Mouse (Mus musculus) cerebellum, adult 11-12 months (tissue): ENCODE results near the gene 4933430I17Rik.
"Not testable (repeated sequence)": the region's sequence is repeated elsewhere in the genome, so short reads cannot be mapped to it uniquely, and the experiment has no call there.

Source experiments
- DNase-seq: peaks from one replicate; pipeline ENCODE4 v3.0.0; 2022

The 4933430I17Rik gene

GRCm38 (mm10) chr4:62557436-62557835 is 32.3 kb downstream of the 4933430I17Rik start:
- DNase-seq: no peak

GRCm38 (mm10) chr4:62559797-62560329 is 34.7 kb downstream of the 4933430I17Rik start, which contains the start of gene Rgs3:
Gene Rgs3, plus strand, starts transcription at chr4:62559847.
- DNase-seq: no peak

GRCm38 (mm10) chr4:62560963-62561629 is 35.9 kb downstream of the 4933430I17Rik start:
- peak; percentile 57 for DNase-seq

GRCm38 (mm10) chr4:62561630-62562001 is 36.4 kb downstream of the 4933430I17Rik start:
- no peak for DNase-seq

- DNase-seq: no peak
Observed at GRCm38 (mm10) chr4:62562006-62562405, 36.8 kb downstream of the 4933430I17Rik start.

- DNase-seq: no peak
Observed at GRCm38 (mm10) chr4:62566530-62566929, 41.4 kb downstream of the 4933430I17Rik start.

GRCm38 (mm10) chr4:62567696-62568095 is 42.5 kb downstream of the 4933430I17Rik start:
- peak; percentile 70 for DNase-seq

GRCm38 (mm10) chr4:62568359-62568758 is 43.2 kb downstream of the 4933430I17Rik start:
- DNase-seq: no peak

- no peak for DNase-seq
Observed at GRCm38 (mm10) chr4:62569603-62570002, 44.4 kb downstream of the 4933430I17Rik start.

- no peak for DNase-seq
Observed at GRCm38 (mm10) chr4:62570029-62570428, 44.9 kb downstream of the 4933430I17Rik start.

- peak; percentile 96 for DNase-seq
Observed at GRCm38 (mm10) chr4:62582365-62583264, 57.4 kb downstream of the 4933430I17Rik start.

GRCm38 (mm10) chr4:62583265-62584092 is 58.3 kb downstream of the 4933430I17Rik start:
- peak; percentile 80 for DNase-seq

- DNase-seq: no peak
Observed at GRCm38 (mm10) chr4:62587067-62587466, 61.9 kb downstream of the 4933430I17Rik start.

GRCm38 (mm10) chr4:62590878-62591277 is 65.7 kb downstream of the 4933430I17Rik start:
- no peak for DNase-seq

- no peak for DNase-seq
Observed at GRCm38 (mm10) chr4:62591326-62591725, 66.2 kb downstream of the 4933430I17Rik start.

- DNase-seq: not testable (repeated sequence)
Observed at GRCm38 (mm10) chr4:62593546-62594240, 68.5 kb downstream of the 4933430I17Rik start.

GRCm38 (mm10) chr4:62594442-62594841 is 69.3 kb downstream of the 4933430I17Rik start:
- DNase-seq: no peak

- DNase-seq: no peak
Observed at GRCm38 (mm10) chr4:62596051-62596450, 70.9 kb downstream of the 4933430I17Rik start.
